Mouse (Mus musculus) lung, postnatal 0 days (tissue): ENCODE measurements at regions not wholly inside any gene's neighbourhood (a gene's known extent, or its start where the extent isn't known, plus 50 kb on each side); places are given as distances from the start of the nearest gene placed in this dataset.

Source experiments
- CTCF ChIP-seq: IDR thresholded peaks from 2 replicates; pipeline ENCODE4 v1.5.1; 2016; ENCODE audit warnings: antibody characterized with exemption, mild to moderate bottlenecking
- EP300 ChIP-seq: IDR thresholded peaks from 2 replicates; pipeline ENCODE4 v1.6.1; 2016; ENCODE audit warnings: antibody characterized with exemption, mild to moderate bottlenecking, control low read depth

GRCm38 (mm10) chr14:64587699-64588434 is 483.8 kb downstream of the Prss52 start:
- TF ChIP-seq CTCF: no peak
- no peak for TF ChIP-seq EP300
